Mouse (Mus musculus) megakaryocyte, adult 5-6 weeks (primary cell): ENCODE results near the gene P2ry10. TPM values are rescaled to one million over a fixed set of nuclear protein-coding genes. Genes with fewer than 3 reads are reported as not detected.
A peak's percentile ranks its signal among the peaks of the same experiment; 100 is the strongest.
"Not testable (repeated sequence)": the region's sequence is repeated elsewhere in the genome, so short reads cannot be mapped to it uniquely, and the experiment has no call there.

ENCODE experiments used
- ATAC-seq: 2 replicates; pipeline ENCODE4 v1.8.0; 2016; ENCODE audit warnings: mild to moderate bottlenecking, inconsistent platforms; ENCODE audit not compliant: poor library complexity, severe bottlenecking
- total RNA-seq, 2 experiments: library from RNA; stranded (forward) in 1 of 2; stranded (reverse) in 1 of 2; fragments of 153-499, 151-499 nt in 1 of 2; fragments of 221-1000, 200-1000 nt in 1 of 2; gene quantifications; 2 replicates each; pipeline versions ENCODE4 v1.2.3 to v1.2.4; 2015 to 2017

The P2ry10 gene
- 5.6 and 5.7 TPM in 2 replicates for total RNA-seq (2015)
- total RNA-seq (2017): 11.1 and 12.6 TPM in 2 replicates

DNA sequence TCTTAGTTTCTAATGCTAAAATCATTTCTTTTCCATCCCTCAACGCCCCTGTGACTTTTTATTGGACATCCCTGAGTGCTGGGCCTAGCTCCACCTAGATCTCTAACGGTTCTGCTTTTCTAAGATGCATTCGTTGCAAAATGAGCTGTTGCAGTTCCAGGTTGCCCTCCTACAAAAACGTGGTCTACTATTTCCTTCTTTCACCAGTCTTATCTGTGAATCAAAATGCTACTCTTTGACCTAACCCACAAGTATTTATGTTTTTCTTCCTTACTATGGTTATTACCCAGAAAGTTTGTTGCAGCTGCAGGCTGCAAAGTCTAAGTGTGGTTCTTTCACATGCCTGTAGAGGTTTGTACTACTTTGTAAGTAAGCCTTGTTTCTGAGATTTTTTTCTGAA, at the start of gene P2ry10:
Gene P2ry10, plus strand, starts transcription at position 316 of the 400 bp plus-strand sequence.
- ATAC-seq: peak; percentile 76

- ATAC-seq: 0 out of 2 replicates have a peak, but pooled peaks have one; percentile 40
Measured at GRCm38 (mm10) chrX:107039146-107039545, 49.1 kb upstream of the P2ry10 start.

DNA sequence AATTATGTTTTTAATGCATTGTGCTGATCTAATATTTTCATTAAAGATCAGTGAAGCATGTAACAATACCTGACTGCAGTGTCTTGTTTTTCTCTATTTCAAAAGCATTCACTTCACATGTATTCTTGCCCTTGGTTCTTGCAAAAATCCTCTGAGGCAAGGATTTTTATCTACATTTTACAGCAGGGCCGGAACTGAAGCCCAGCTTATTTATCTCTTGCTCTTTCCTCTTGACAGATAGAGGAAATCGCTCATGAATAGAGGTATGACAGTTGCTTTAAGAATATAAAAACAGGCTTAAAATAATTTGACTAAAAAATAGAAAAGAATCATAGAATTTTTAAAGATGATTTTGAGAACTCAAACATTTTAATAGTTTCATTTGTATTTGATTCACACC, 48.7 kb upstream of the P2ry10 start:
- ATAC-seq: no peak

GRCm38 (mm10) chrX:107042367-107042766, 45.9 kb upstream of the P2ry10 start:
- no peak for ATAC-seq

- not testable (repeated sequence) for ATAC-seq
Measured at GRCm38 (mm10) chrX:107083407-107083806, 4.9 kb upstream of the P2ry10 start.

GRCm38 (mm10) chrX:107084320-107084719, 4.0 kb upstream of the P2ry10 start:
- ATAC-seq: no peak

- peak; percentile 78 for ATAC-seq
Measured at GRCm38 (mm10) chrX:107089131-107089530, 839 bp downstream of the P2ry10 start.

DNA sequence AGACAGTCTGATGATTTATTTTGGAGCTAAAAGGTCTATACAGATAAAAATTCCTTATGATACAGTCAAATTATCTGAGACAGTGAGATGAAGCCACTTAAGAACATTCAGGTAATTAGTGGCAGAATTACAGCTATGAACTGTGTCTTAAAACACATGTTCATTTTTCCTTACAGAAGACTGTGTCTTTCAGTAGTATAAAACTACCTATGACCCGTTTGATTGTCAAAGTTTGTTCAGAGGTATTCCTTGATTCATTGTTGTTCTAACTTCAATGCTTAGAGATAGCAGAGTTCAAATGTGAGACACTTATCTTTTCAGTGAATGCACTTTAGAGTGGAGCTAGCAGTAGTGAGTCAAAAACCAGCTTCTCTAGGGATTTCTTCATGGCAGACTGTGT, 1.6 kb downstream of the P2ry10 start:
- no peak for ATAC-seq

DNA sequence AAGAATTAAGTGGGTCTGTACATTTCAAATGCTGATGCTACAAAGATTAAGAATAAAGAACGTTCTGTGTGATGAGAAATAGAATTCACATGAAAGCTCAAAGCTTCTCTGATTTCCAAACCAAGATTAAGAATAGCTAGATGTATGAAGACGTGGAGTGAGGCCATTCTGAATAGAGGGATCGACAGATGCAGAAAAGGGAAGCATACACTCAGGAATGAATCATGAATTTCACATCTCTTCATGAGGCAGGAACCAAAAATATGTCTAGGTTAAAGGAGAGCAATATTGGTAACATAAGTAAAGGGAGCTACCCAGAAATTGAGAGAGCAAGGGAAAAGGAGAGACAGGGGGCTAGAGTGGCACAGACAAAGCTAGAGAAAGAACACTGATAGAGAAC, 7.3 kb downstream of the P2ry10 start:
- peak; percentile 57; the same call in 1 of the 2 replicates for ATAC-seq

DNA sequence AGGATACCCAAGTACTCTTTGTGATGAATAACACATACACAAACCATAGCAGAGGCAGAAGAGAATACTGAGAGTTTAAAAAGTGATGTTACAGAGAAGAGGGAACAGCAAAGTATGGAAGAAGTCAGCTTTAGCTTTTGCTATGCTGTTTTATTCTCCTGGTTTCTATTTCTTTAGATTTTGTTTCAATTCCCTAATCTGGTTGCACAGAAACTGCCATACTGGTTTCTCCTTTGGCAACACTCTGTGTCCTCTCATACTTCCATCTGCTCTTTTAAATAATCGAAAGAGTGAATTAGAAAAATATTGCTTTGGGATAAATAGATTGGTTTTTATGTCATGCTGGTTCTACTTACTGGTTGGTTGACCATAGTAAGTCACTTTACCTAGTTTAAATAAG, 28.0 kb downstream of the P2ry10 start:
- peak; percentile 81 for ATAC-seq

DNA sequence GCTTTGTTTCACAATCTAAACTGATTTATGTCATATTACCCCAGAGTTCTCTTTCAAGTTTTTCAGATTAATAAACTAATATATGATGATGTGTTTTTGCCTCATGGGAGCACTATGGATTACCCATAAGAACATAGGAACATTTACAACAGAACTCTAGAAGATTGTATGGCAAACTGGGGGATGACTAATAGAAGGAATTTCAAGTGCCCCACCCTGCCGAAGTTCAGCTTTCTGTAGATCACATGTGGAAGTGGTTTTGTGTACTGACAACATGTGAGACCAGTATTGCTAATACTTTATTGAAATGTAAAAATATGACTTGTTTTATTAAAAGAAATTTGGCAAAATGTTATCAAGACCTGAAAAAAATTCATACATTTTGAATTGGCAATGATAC, 28.7 kb downstream of the P2ry10 start:
- ATAC-seq: peak; percentile 54

- peak; percentile 81 for ATAC-seq
Measured at GRCm38 (mm10) chrX:107143184-107143583, 54.9 kb downstream of the P2ry10 start.

DNA sequence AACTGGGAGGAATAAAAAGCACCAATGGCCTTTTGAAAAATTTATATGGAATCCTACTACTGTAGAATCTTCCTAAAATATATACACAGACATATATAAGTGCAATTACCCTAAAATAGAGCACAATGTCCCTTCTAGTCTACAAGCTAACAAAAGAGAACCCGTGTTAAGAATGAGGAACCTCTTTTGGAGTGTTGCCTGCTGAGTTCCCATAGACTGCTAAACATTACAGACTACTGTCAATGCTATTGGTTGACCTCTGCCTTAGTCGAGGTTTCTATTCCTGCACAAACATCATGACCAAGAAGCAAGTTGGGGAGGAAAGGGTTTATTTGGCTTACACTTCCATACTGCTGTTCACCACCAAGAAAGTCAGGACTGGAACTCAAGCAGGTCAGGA, 55.6 kb downstream of the P2ry10 start:
- peak; percentile 79 for ATAC-seq

DNA sequence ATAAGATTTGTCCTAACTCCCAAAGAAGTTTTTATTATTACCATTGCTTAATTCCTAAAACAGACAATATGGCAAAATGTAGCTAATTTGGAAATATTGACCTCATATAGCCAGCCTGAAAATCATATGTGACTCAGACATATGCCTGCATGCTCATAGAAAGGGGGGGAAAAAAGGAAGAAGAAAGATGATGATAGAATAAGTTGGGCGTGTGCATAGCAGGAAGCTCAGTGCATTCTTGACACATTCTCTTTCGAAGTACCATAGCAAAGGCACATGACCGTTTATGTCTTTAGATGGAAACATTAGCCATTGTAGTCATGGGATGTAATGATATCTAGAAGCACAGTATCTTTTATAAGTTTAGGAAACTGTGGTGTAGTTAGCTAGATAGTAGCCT, 60.4 kb downstream of the P2ry10 start, which contains the start of gene P2ry10b:
Gene P2ry10b, plus strand, starts transcription at position 247 of the 400 bp plus-strand sequence.
- peak; percentile 39 for ATAC-seq

DNA sequence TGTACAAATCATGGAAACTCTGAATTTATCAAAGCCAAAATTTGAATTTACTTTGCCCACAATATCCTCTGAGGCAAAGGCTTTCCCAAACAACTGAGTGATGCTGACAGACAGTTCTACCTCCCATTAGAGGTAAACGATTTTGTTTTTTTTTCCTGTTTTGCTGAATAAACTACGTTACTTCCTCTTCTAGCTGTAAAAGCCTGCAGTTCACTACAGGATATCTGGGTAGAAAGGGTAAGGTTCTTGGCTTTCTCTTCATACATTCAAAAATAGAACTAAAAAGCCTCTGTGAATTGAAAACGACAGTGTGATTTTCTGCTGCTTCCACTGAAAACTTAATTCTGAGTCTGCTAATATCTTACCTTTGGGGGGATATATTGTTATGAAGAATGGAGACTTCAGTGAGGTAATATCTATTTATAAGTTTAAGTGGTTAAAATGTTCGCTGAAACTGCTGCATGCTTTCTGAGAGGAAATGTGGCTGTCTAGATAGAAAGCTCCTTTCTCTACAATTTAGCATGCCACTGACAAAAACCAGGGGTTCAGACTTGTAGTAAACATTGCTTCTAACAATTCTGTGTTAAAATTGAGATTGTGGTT, 61.2 kb downstream of the P2ry10 start:
- ATAC-seq: no peak; the same call in 1 of the 2 replicates

- ATAC-seq: no peak
Measured at GRCm38 (mm10) chrX:107150027-107150426, 61.7 kb downstream of the P2ry10 start.

DNA sequence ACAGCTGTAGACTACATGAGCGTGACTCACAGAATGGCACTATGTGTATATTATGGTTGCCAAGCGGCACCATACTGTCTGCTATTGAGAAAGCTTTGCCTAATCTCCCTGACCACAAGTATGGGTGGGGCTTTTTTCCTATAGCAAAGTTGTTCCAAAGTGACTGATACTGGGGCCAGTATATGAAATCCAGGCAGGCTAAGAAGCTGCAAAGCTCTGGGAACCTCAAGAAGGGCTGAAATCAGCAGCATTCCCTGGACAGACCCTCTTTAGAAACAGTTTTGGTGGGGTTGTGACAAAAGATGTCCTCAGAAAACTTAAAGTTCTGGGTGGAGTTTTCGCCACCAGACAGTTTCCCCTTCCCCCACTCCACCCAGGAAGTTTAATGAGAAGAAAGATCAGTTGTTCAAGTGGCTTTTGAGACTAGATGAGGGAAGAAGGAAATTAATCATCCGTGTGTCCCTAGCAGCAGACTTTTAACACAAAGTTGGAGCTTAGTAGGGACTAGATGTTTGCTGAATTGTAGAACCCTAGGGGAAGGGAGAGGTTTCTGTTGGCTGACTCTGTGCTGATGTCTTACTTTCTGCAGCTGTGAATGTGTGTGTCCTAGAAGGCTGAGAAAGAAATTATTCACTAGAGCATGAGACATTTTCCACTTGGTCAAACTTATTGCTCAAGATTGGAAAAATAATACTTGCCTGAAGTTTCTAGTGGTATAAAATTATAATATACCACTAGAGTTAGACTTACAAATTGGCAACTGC, 62.6 kb downstream of the P2ry10 start:
- peak; percentile 93 for ATAC-seq

Other genes starting within 250 kb of the P2ry10 start
- gene Rtl3, start 247.8 kb upstream of the P2ry10 start, total RNA-seq (2015): not detected in 2 replicates
- not detected in 2 replicates for gene Rtl3, start 247.8 kb upstream of the P2ry10 start, total RNA-seq (2017)
- not detected in 2 replicates for gene Lpar4, start 167.9 kb upstream of the P2ry10 start, total RNA-seq (2015)
- gene Lpar4, start 167.9 kb upstream of the P2ry10 start, total RNA-seq (2017): 0.11 TPM in 1 of 2 replicates, not detected in the other
- gene P2ry10b, start 60.4 kb downstream of the P2ry10 start, total RNA-seq (2015): 17.7 and 18.4 TPM in 2 replicates
- 13.5 and 15.5 TPM in 2 replicates for gene P2ry10b, start 60.4 kb downstream of the P2ry10 start, total RNA-seq (2017)
- gene Gpr174, start 167.4 kb downstream of the P2ry10 start, total RNA-seq (2015): 0.22 and 3.5 TPM in 2 replicates
- gene Gpr174, start 167.4 kb downstream of the P2ry10 start, total RNA-seq (2017): 0.95 and 1.5 TPM in 2 replicates